Mouse (Mus musculus) heart, embryonic 14.5 days (tissue): ENCODE measurements at regions not wholly inside any gene's neighbourhood (a gene's known extent, or its start where the extent isn't known, plus 50 kb on each side); places are given as distances from the start of the nearest gene placed in this dataset.

Experiments
- ATAC-seq: fragments of 200-750 bp; cut with Nextera tagmentation; 2 replicates; pipeline ENCODE4 v1.8.0; 2017; ENCODE audit warnings: low read depth, moderate TSS enrichment; ENCODE audit not compliant: insufficient number of reproducible peaks, insufficient read depth, low FRiP score
- H3K27ac ChIP-seq, 2 experiments: fragments of 200-500 bp in 1 of 2; fragments of 300-500 bp in 1 of 2; sonication (generic) in 1 of 2; replicated peaks in 1 of 2; 2 replicates each; pipeline ENCODE4 v1.5.1; 2012 to 2014; ENCODE audit warnings: low read depth in 2 of 2, low read length in 2 of 2, control low read depth in 1 of 2, mild to moderate bottlenecking in 1 of 2, mixed read lengths in 1 of 2; ENCODE audit not compliant: control insufficient read depth in 1 of 2, insufficient read depth in 1 of 2
- H3K27me3 ChIP-seq: fragments of 300-500 bp; sonication (generic); 2 replicates; pipeline ENCODE4 v1.6.1; 2014; ENCODE audit warnings: mild to moderate bottlenecking, low read length, control low read depth; ENCODE audit not compliant: control insufficient read depth, insufficient read depth
- H3K36me3 ChIP-seq: fragments of 300-500 bp; sonication (generic); 2 replicates; pipeline ENCODE4 v1.6.1; 2014; ENCODE audit warnings: mild to moderate bottlenecking, control low read depth, low read length, mixed read lengths; ENCODE audit not compliant: control insufficient read depth, insufficient read depth
- H3K4me1 ChIP-seq, 2 experiments: fragments of 200-500 bp in 1 of 2; fragments of 300-500 bp in 1 of 2; sonication (generic) in 1 of 2; 2 replicates each; pipeline ENCODE4 v1.6.1; 2012 to 2014; ENCODE audit warnings: low read length in 2 of 2, control low read depth in 1 of 2, mixed read lengths in 1 of 2; ENCODE audit not compliant: control insufficient read depth in 2 of 2, insufficient read depth in 2 of 2
- H3K4me2 ChIP-seq: fragments of 300-500 bp; sonication (generic); 2 replicates; pipeline ENCODE4 v1.6.1; 2014; ENCODE audit warnings: mild to moderate bottlenecking, low read length
- H3K4me3 ChIP-seq, 2 experiments: fragments of 200-500 bp in 1 of 2; fragments of 300-500 bp in 1 of 2; sonication (generic) in 1 of 2; 2 replicates each; pipeline ENCODE4 v1.5.1; 2012 to 2014; ENCODE audit warnings: low read length in 2 of 2, mild to moderate bottlenecking in 2 of 2, control low read depth in 1 of 2, low read depth in 1 of 2, moderate library complexity in 1 of 2; ENCODE audit not compliant: control insufficient read depth in 1 of 2, insufficient read depth in 1 of 2
- H3K9ac ChIP-seq: fragments of 300-500 bp; sonication (generic); 2 replicates; pipeline ENCODE4 v1.6.1; 2014; ENCODE audit warnings: mild to moderate bottlenecking, low read length
- H3K9me3 ChIP-seq: fragments of 300-500 bp; sonication (generic); 2 replicates; pipeline ENCODE4 v1.6.1; 2016; ENCODE audit warnings: low read length, control low read depth; ENCODE audit not compliant: control insufficient read depth
- WGBS: fragments of 180-500 bp; shearing (Covaris S2); extraction: QIAGEN DNeasy Blood & Tissue Kit; methylation state at CpG from one replicate; pipeline ENCODE4 v1.1.7; 2014; 5-methylcytosine and 5-hydroxymethylcytosine counted together

DNA sequence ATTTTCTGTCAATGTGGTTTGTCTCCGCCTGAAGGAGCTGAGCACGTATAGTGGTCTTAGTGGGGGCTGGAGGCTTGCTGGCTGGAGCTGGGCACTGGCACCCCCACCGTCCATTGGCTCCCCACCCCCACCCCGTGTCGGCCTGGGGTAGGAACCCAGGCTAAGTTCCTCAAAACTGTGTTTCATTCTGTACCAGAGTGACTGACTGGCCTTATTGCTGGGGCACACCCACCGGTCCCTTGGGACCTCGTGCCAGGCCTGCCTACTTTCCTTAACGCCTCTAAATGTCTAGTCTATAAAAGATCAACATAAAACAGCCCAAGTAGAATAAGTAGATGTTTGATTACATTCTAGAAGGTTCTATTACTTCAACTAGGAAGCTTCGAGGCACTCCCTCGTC, 110.8 kb downstream of the Edn3 start:
- Histone ChIP-seq H3K9ac (no peak overlapping the region), H3K27me3 (no peaks in the 10 kb centered on the region), H3K4me3 (no peak overlapping the region), H3K4me1 (peaks cover 29 to 31% of the 10 kb centered on the region in 2 experiments), H3K4me2 (no peak overlapping the region), H3K9me3 (no peaks in the 10 kb centered on the region), H3K36me3 (no peaks in the 10 kb centered on the region), H3K27ac (no peak overlapping the region)
- no peak for ATAC-seq
- whole genome bisulfite sequencing = 83% methylated on average over 10 of the region's 10 CpGs

DNA sequence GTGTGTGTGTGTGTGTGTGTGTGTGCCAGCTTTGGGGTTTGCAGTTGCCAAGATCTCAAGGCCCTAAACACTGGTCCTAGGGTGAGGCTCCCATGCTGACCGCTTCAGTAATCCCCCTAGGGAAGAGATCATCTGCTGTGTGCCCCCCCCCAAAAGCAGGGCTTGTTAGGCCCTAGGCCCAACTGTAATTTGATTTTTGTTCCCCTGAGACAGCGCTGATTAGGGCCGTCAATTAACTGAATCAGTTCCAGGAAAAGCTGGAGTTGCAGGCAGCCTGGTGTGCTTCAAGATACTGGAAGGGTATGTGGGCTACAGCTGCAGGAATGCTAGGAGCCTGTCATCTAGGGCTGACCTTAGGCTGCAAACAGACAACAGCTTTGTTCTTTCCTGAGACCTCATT, 111.4 kb downstream of the Edn3 start:
- no peaks in the 10 kb centered on the region for H3K9me3 ChIP-seq
- no peak overlapping the region for H3K4me2 ChIP-seq
- H3K4me1 ChIP-seq = peaks cover 24 to 25% of the 10 kb centered on the region in 2 experiments
- 0 out of 4 replicates have a peak overlapping the region, but pooled peaks of 1 of the 2 experiments have one; percentile 19 for H3K27ac ChIP-seq
- 33% methylated on average over 3 of the region's 3 CpGs for WGBS
- ATAC-seq = no peak
- no peak overlapping the region for H3K9ac ChIP-seq
- H3K4me3 ChIP-seq = no peak overlapping the region
- no peaks in the 10 kb centered on the region for H3K27me3 ChIP-seq
- H3K36me3 ChIP-seq = no peaks in the 10 kb centered on the region

DNA sequence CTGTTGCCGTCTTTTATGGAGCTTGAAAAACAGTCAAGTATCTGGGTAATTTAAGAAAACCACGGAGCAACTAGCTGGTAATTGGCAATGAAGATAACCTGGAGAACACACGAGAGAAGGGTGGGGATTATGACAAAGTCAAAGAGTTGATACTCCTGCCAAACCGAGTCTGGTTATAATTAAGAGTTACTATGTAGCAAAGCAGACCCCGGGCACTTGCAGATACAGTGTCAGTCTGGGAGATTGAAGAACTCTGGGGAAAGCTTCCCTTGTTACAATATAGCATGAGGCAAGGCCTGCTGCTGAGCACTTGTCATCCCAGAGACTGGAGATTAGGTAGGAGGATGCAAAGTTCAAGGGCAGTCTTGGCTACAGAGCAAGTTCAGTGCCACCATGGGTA, 116.5 kb downstream of the Edn3 start:
- H3K27me3 ChIP-seq = no peaks in the 10 kb centered on the region
- no peak overlapping the region for H3K4me3 ChIP-seq
- peaks cover 4 to 6% of the 10 kb centered on the region in 2 experiments; a peak in 3 of 4 replicates for H3K4me1 ChIP-seq
- ATAC-seq = no peak
- no peak overlapping the region for H3K4me2 ChIP-seq
- no peak overlapping the region; a peak in 1 of 4 replicates for H3K27ac ChIP-seq
- no peaks in the 10 kb centered on the region for H3K36me3 ChIP-seq
- no peak overlapping the region for H3K9ac ChIP-seq
- 46% methylated on average over 5 of the region's 5 CpGs for WGBS
- H3K9me3 ChIP-seq = no peaks in the 10 kb centered on the region

DNA sequence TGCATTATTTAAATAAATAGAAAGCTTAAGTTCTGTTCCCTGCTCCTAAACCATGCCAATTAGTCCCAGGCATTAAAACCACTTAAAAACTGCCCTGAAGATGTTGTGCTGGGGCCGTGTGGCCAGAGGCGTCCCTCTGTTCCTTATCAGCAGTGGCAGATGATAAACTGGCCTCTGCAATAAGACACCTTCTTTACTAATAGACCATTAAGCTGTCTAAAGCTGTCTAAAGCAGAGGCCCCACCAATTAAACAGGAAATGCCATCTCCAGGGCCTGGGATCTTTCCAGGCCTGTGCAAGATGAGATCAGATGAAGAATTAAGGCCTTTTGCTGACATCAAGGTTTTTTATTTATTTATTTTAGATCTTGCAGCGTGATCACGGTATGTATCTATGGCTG, 118.6 kb downstream of the Edn3 start:
- Histone ChIP-seq H3K4me3 (no peak overlapping the region), H3K27me3 (no peaks in the 10 kb centered on the region), H3K9me3 (no peaks in the 10 kb centered on the region), H3K9ac (no peak overlapping the region), H3K27ac (no peak overlapping the region), H3K4me2 (no peak overlapping the region), H3K36me3 (no peaks in the 10 kb centered on the region), H3K4me1 (no peaks in the 10 kb centered on the region)
- ATAC-seq = no peak
- 33% methylated on average over 4 of the region's 4 CpGs for WGBS

DNA sequence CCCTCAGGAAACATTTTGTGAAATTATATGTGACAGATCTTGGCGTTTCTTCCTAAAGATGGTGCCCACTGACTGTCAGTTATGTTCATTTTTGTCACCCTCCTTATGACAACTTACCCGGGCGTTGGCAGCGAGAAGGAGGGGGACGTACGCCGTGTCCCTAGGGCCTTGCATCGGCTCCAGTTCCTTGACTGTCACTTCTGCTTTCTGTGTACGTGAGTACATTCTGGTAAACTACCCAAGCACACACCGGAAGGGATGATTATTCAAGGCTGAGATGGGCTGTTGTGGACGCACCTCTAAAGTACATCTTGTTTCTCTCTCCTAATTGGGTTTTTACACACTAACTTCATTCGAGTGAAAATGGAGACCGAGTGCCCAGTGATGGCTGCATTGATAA, 120.2 kb downstream of the Edn3 start:
- Histone ChIP-seq H3K9me3 (no peaks in the 10 kb centered on the region), H3K4me3 (no peak overlapping the region), H3K9ac (no peak overlapping the region), H3K4me1 (no peaks in the 10 kb centered on the region), H3K36me3 (no peaks in the 10 kb centered on the region), H3K27ac (no peak overlapping the region), H3K27me3 (no peaks in the 10 kb centered on the region), H3K4me2 (no peak overlapping the region)
- ATAC-seq = no peak
- WGBS = 87% methylated on average over 13 of the region's 13 CpGs

DNA sequence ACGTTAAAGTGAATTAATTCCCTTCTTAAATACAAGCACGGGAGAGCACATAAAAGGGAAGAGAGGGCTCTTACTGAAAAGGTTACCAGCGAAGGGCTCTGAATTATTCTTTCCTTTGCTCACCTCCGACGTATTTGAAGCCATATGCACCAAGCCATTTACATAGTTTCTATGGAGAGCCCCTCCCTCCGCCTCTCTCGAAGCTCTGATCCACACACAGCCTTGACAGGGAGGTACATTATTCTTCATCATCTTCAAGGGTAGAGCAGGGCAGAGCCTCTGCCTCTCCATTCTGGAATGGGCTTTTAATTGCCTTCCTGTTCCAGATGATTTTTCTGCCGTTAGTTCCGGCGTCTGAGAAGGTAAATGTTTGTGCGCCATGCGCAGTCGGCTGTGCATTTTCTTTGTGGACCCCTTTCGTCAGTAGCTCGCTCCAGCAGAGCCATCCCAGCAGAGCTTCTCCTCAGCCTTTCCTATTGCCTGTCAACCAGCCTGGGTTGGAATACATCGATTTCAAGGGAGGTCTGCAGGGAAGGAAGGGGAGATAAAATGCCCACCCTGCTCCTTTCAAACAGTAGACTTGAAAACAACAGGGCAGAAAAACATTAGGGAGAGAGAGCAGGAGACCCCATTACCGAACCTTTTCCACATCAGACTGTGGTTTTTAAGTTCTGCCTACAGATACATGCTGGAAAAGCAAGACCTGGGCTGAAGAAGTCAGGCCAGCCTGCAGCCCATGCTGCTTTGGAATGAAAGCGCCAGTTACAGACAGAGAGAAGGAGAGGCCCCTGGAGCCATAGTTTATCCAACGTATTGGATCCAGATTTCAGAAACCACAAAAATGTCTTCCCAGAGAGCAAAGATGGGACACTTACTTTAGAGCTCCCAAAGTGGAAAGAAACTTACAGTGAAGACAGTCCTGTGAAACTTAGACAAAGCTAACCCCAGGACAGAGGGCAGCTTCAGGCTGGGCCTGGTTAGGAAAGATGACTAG, 124.1 kb downstream of the Edn3 start:
- 73% methylated on average over 19 of the region's 19 CpGs for whole genome bisulfite sequencing
- H3K4me3 ChIP-seq = no peak overlapping the region
- no peak for ATAC-seq

DNA sequence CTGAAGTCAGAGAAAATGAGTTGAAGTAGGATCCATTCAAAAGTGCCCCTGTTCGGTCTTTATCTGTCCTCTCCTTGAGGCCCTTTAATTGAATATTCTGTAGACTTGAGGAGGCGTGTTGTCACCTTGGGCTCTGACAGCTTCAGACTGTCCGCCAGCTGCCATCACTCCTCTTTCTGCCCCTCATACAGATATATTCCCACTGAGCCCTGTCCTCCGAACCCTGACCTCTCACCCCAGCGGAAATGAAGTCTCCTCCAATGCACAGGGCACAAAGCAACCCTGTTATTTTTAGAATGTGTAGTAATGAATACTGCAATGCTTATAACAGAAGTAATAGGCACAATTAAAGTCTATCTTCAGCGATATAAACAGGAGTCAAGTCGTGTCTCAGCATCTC, 117.4 kb upstream of the Gm14444 start:
- Histone ChIP-seq H3K9me3 (no peaks in the 10 kb centered on the region), H3K27ac (no peak overlapping the region), H3K36me3 (no peaks in the 10 kb centered on the region), H3K4me1 (peaks cover 4 to 7% of the 10 kb centered on the region in 2 experiments; a peak in 3 of 4 replicates), H3K4me3 (no peak overlapping the region), H3K27me3 (no peaks in the 10 kb centered on the region), H3K9ac (no peak overlapping the region), H3K4me2 (no peak overlapping the region)
- WGBS = 58% methylated on average over 7 of the region's 7 CpGs
- no peak for ATAC-seq

More for the DNA sequence above, 124.1 kb downstream of the Edn3 start:
- no peaks in the 10 kb centered on the region for H3K9me3 ChIP-seq
- no peak overlapping the region for H3K9ac ChIP-seq
- H3K4me2 ChIP-seq = no peak overlapping the region
- no peaks in the 10 kb centered on the region for H3K4me1 ChIP-seq
- H3K27me3 ChIP-seq = no peaks in the 10 kb centered on the region
- no peaks in the 10 kb centered on the region for H3K36me3 ChIP-seq
- H3K27ac ChIP-seq = no peak overlapping the region
